Mouse (Mus musculus) embryonic fibroblast, embryonic 13.5 days (primary cell): ENCODE measurements around the gene 1700016H13Rik. TPM values are rescaled to one million over a fixed set of nuclear protein-coding genes. Genes with fewer than 3 reads are reported as not detected.

Experiments
- H3K27ac ChIP-seq: 2 replicates; pipeline ENCODE4 v1.5.1; 2012; ENCODE audit warnings: low read length, control low read depth, inconsistent platforms; ENCODE audit not compliant: insufficient read depth
- H3K4me1 ChIP-seq: 2 replicates; pipeline ENCODE4 v1.6.1; 2011; ENCODE audit warnings: low read length; ENCODE audit not compliant: control insufficient read depth, insufficient read depth
- H3K4me3 ChIP-seq: 2 replicates; pipeline ENCODE4 v1.5.1; 2011; ENCODE audit warnings: mild to moderate bottlenecking, control low read depth, low read length; ENCODE audit not compliant: insufficient read depth
- CTCF ChIP-seq: IDR thresholded peaks from 2 replicates; pipeline ENCODE4 v1.5.1; 2011; ENCODE audit warnings: mild to moderate bottlenecking, control low read depth, low read length, moderate library complexity, borderline replicate concordance; ENCODE audit not compliant: insufficient read depth
- POLR2A ChIP-seq: IDR thresholded peaks from 2 replicates; pipeline ENCODE4 v1.6.1; 2011; ENCODE audit warnings: low read depth, mild to moderate bottlenecking, control low read depth, low read length, moderate library complexity
- polyA plus RNA-seq: library from polyadenylated mRNA; stranded (reverse); fragments of >200 nt; gene quantifications from 2 replicates; pipeline ENCODE4 v1.2.4, GENCODE M21; 2011; ENCODE audit warnings: low read depth; ENCODE audit not compliant: missing spikeins, insufficient read length

1700016H13Rik gene
- polyA plus RNA-seq, 1 experiment = not detected

DNA sequence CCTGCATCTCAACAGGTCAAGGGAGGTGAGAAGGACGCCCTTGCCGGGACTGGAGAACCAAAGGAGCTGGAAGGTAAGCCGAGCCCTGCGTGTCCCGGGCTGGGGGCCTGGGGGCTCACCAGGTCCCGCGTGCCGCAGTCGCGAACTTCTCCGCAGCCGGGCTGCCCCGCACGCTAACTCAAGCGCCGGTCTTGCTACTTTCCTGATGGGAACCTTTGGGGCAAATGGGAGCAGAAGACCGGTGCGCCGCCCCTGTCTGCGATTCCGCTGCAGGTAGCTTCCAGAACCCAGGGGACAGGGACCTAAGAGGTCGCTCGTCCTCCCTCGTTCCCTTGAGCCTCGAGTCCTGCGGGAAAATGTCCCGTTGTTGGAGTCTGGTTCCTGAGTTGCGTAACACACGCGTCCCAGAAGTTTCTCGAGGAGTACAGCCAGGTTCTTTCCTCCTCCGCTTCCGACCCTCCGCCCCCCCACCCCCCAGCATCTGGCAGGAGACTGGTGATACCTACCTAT lies 36.8 kb upstream of the 1700016H13Rik start:
- peak overlapping the region; percentile 25; the same call in 1 of the 2 replicates for H3K27ac ChIP-seq
- H3K4me1 ChIP-seq = peaks cover 6% of the 10 kb centered on the region; the same call in 1 of the 2 replicates
- TF ChIP-seq POLR2A (no peak), CTCF (no peak)
- peak overlapping the region; percentile 80 for H3K4me3 ChIP-seq

DNA sequence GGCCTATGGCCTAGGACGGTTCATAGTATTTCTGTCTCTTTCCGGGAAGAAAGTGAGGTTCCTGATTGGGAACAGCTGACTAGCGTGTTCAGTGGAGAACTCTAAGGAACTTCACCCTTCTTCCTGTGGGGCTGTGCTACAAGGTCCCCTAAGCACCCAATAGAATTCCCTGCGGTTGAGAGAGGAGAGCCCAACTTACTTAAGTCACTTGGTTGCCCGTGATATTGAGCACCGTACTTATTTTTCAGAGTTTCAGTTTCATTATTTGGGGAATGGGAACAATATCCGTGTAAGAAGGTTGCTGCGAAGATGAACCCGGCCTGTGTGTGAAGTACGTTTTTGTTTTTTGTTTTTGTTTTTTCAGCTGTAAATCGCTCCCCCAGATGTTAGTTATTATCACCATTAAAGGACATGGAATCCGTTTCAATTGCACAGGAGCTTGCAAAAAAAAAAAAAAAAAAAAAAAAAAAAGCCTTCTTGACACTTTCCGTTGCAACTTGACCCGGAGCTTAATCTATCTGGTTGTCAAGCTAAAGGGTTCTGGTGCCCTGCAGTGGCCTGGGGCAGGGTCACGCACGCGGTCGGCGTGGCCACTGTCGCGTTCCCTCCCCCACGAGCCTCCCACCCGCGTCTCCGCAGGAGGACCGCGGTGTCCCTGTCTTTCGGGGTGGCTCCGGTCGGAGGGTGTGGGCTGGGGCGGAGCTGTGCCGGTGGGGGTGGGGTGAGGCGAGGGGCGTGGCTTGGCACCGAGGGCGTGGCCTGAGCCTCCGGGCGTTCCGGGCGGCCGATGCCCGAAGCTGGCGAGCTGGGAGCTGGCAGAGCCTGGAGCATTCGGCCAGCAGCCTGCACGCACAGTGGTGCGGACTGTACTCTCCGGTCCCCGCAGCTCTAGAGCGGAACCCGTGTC lies 36.1 kb upstream of the 1700016H13Rik start, which contains the start of gene Aff1:
TSS of gene Aff1 (plus strand) at position 751 of the 907 bp plus-strand sequence.
- Histone ChIP-seq H3K4me1 (peaks cover under 1% of the 10 kb centered on the region; the same call in 1 of the 2 replicates), H3K27ac (peak within 1 kb of the TSS; percentile 86)
- TF ChIP-seq POLR2A = peak; percentile 96
- TF ChIP-seq CTCF = no peak

DNA sequence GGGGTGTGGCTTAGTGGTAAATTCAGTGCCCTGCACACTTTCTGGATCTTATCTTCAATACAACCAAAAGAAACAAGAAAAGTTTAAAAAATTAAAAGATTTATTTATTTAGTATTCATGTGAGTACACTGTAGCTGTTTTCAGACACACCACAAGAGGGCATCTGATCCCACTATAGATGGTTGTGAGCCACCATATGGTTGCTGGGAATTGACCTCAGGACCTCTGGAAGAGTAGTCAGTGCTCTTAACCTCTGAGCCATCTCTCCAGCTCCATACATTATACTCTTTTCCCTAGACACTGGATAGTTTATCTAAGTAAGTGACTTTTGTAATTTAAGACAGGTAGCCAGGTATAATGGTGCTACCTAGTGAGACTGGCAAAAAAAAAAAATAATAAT lies 35.4 kb upstream of the 1700016H13Rik start:
- Histone ChIP-seq H3K4me3 (no peak overlapping the region), H3K27ac (no peak overlapping the region), H3K4me1 (no peaks in the 10 kb centered on the region)
- TF ChIP-seq CTCF (no peak), POLR2A (no peak)

More for the DNA sequence above, 36.1 kb upstream of the 1700016H13Rik start, which contains the start of gene Aff1:
- H3K4me3 ChIP-seq = peak within 1 kb of the TSS; percentile 80

DNA sequence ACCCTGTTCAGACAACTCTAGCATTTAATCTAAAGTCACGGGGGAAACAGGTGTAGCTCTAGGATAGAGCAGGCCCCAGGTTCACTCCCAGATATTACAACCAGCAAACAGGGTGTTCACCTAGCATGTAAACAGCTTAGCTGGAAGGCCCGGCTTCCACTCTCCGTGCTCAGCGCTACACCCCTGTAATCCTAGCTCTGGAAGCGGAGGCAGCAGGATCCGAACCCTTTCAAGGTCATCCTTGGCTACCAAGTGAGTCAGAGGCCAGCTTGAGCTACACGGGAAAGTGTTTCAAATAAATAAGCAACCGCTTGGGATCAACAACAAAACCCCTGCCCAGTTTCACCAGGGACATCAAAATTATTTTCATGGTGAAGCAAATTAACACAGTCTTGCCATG lies 34.4 kb upstream of the 1700016H13Rik start:
- no peak for TF ChIP-seq POLR2A
- no peak for TF ChIP-seq CTCF
- Histone ChIP-seq H3K27ac (no peak overlapping the region), H3K4me1 (no peaks in the 10 kb centered on the region), H3K4me3 (no peak overlapping the region)

DNA sequence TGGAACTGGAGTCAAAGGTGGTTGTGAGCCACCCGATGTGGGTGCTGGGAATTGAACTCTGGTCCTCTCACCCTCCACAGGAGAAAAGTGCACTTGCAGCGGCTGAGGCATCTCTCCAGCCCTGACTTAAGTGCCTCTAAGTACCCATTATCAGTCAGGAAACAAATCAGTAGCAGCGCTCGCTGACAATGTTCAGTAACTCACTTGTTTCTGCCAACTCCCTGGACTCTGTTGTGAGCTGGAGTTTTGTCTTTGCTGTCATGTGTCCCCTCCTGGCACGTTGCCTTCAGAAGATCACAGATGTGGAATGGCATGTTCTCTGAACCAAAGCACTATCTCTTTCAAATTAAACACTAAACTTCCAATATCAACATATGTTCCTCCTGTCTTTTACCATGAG lies 33.8 kb upstream of the 1700016H13Rik start:
- Histone ChIP-seq H3K4me1 (no peaks in the 10 kb centered on the region), H3K4me3 (no peak overlapping the region), H3K27ac (no peak overlapping the region)
- TF ChIP-seq CTCF = no peak
- no peak for TF ChIP-seq POLR2A

DNA sequence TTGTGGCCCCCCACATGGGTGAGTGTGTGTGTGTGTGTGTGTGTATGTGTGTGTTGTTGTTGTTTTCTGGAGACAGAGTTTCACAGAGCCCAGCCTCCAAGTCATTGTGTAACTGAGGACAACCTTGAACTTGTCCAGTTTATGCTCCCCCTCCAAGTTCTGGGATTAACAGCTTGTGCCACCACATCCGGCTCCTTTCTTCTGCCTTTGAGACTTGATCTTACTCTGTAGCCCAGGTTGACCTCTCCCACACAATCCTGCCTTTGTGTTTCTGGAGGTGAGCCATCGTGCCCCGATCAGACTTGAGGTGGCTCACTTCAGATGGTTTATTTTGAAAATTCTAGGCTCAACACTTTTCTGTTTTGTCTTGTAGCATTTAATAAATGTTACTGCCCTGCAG lies 26.0 kb upstream of the 1700016H13Rik start:
- Histone ChIP-seq H3K4me3 (no peak overlapping the region), H3K4me1 (no peaks in the 10 kb centered on the region), H3K27ac (no peak overlapping the region)
- TF ChIP-seq CTCF = no peak
- TF ChIP-seq POLR2A = no peak

DNA sequence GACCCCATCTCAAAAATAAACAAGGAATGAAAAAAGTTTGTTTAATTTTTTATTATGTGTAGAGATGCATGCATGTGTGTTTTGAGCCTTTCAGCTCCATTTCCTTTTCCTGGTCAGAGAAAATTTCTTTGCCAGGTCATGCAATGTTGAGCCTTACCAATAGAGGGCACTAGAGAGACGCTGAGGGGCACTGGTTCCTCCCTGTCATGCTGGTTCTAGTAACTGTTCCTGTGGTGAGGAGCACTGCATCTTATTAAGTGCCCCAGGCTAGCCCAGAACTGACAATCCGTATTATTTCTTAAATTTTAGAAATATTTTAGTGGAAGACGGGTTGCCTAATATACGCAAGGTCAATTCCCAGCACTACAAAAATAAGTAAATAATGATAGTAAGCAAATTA lies 24.6 kb upstream of the 1700016H13Rik start:
- TF ChIP-seq POLR2A (no peak), CTCF (peak; percentile 80)
- H3K27ac ChIP-seq = no peak overlapping the region
- no peak overlapping the region for H3K4me3 ChIP-seq
- no peaks in the 10 kb centered on the region for H3K4me1 ChIP-seq

DNA sequence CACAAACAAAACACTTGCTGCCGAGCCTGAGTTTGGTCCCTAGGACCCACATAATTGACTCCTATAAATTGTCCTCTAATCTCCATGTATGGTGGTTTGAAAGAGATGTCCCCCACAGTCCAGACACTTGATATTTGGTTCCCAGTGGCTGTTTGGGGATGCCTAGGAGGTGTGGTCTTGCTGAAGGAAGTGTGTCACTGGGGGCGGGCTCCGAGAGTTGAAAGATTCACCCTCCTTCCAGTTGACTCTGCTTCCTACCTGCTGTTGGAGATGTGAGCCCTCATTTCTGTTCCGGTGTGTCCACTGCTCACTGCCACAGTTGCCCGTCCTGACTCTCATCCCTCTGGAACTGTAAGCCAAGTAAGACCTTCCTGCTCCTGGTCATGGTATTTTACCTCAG lies 23.2 kb upstream of the 1700016H13Rik start:
- Histone ChIP-seq H3K4me1 (no peaks in the 10 kb centered on the region), H3K27ac (no peak overlapping the region), H3K4me3 (no peak overlapping the region)
- TF ChIP-seq POLR2A (no peak), CTCF (no peak)

DNA sequence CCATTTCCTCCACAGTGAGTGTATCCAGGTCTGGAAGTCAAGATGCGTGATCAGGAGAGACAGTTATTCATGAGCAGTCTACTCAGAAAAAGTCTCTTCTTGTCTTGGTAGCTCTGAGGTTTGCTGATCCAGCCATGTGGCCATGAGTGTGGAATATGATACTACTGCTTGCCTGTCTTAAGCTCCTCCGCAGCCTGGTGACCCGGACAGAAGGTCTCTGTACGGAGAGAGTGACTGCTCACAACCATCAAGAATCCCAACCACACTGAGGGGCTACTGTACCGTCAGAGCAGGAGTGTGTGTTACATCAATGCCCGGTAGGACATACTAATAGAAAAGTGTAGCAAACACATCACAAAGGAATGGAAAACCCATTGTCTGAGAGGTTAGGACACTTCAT lies 22.1 kb upstream of the 1700016H13Rik start:
- Histone ChIP-seq H3K27ac (no peak overlapping the region), H3K4me1 (no peaks in the 10 kb centered on the region), H3K4me3 (no peak overlapping the region)
- TF ChIP-seq POLR2A (no peak), CTCF (no peak)

DNA sequence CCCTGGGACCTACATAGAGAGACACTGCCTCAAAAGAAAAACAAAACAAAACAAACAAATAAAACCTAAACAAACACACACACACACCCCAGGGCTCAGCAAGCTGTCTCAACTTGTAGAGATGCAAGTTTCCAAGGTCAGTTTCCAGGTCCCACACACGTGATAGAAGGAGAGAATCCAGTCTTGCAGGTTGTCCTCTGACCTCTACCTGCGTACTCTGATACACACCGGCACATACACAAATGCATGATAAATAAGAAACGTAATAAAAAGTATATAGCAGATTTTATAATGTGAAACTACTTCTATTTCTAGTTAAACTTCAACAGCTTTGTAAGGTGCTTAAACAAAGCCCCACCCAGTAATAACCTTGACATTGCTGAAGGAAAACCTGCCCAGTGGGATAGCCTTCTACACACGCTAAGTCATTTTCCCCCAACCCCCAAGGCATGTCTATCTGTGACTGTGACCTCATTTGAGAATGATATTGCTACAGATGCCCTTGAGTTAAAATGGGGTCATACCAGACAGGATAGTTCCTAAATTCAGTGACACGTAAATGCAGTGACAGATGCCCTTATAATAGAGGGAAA lies 20.6 kb upstream of the 1700016H13Rik start:
- Histone ChIP-seq H3K4me1 (no peaks in the 10 kb centered on the region), H3K4me3 (no peak overlapping the region), H3K27ac (no peak overlapping the region)
- TF ChIP-seq POLR2A (no peak), CTCF (no peak)
